Mouse (Mus musculus): ENCODE results near the gene Rin3. TPM values are rescaled to one million over a fixed set of nuclear protein-coding genes. Genes with fewer than 3 reads are reported as not detected.

Gene Rin3
- polyA plus RNA-seq, 1 experiment = 1.4 TPM

- Histone ChIP-seq H3K27ac (ENCODE audit: insufficient read depth, low read length) (no peak overlapping the region), H3K4me3 (ENCODE audit: insufficient read depth, low read length) (no peak overlapping the region), H3K4me1 (ENCODE audit: control insufficient read depth, insufficient read depth, low read length) (peaks cover 7% of the 10 kb centered on the region; the same call in 1 of the 2 replicates)
- TF ChIP-seq POLR2A (IDR thresholded peaks at IDR 0.05; ENCODE audit: extremely low read depth, insufficient read depth, low read length) (no peak), CTCF (IDR thresholded peaks at IDR 0.05; ENCODE audit: extremely low read depth, insufficient read depth, low read length) (no peak)
Observed at GRCm38 (mm10) chr12:102252525-102252924, 30.3 kb upstream of the Rin3 start.

GRCm38 (mm10) chr12:102255012-102255411 lies 27.8 kb upstream of the Rin3 start:
- Histone ChIP-seq H3K4me1 (ENCODE audit: control insufficient read depth, insufficient read depth, low read length) (peaks cover 5% of the 10 kb centered on the region; the same call in 1 of the 2 replicates), H3K27ac (ENCODE audit: insufficient read depth, low read length) (no peak overlapping the region), H3K4me3 (ENCODE audit: insufficient read depth, low read length) (no peak overlapping the region)
- TF ChIP-seq CTCF (IDR thresholded peaks at IDR 0.05; ENCODE audit: extremely low read depth, insufficient read depth, low read length) (no peak), POLR2A (IDR thresholded peaks at IDR 0.05; ENCODE audit: extremely low read depth, insufficient read depth, low read length) (no peak)

GRCm38 (mm10) chr12:102258522-102259112 lies 24.2 kb upstream of the Rin3 start:
- TF ChIP-seq CTCF (IDR thresholded peaks at IDR 0.05; ENCODE audit: extremely low read depth, insufficient read depth, low read length) = no peak
- TF ChIP-seq POLR2A (IDR thresholded peaks at IDR 0.05; ENCODE audit: extremely low read depth, insufficient read depth, low read length) = no peak
- Histone ChIP-seq H3K4me3 (ENCODE audit: insufficient read depth, low read length) (no peak overlapping the region), H3K4me1 (ENCODE audit: control insufficient read depth, insufficient read depth, low read length) (no peaks in the 10 kb centered on the region), H3K27ac (ENCODE audit: insufficient read depth, low read length) (no peak overlapping the region)

GRCm38 (mm10) chr12:102261933-102262396 lies 20.9 kb upstream of the Rin3 start:
- Histone ChIP-seq H3K4me1 (ENCODE audit: control insufficient read depth, insufficient read depth, low read length) (no peaks in the 10 kb centered on the region), H3K4me3 (ENCODE audit: insufficient read depth, low read length) (no peak overlapping the region)

GRCm38 (mm10) chr12:102262809-102263208 lies 20.0 kb upstream of the Rin3 start:
- no peaks in the 10 kb centered on the region for H3K4me1 ChIP-seq (ENCODE audit: control insufficient read depth, insufficient read depth, low read length)

More at GRCm38 (mm10) chr12:102261933-102262396, 20.9 kb upstream of the Rin3 start:
- no peak overlapping the region for H3K27ac ChIP-seq (ENCODE audit: insufficient read depth, low read length)
- TF ChIP-seq CTCF (IDR thresholded peaks at IDR 0.05; ENCODE audit: extremely low read depth, insufficient read depth, low read length) = no peak
- no peak for TF ChIP-seq POLR2A (IDR thresholded peaks at IDR 0.05; ENCODE audit: extremely low read depth, insufficient read depth, low read length)

GRCm38 (mm10) chr12:102263249-102263648 lies 19.6 kb upstream of the Rin3 start:
- Histone ChIP-seq H3K27ac (ENCODE audit: insufficient read depth, low read length) (no peak overlapping the region), H3K4me1 (ENCODE audit: control insufficient read depth, insufficient read depth, low read length) (no peaks in the 10 kb centered on the region), H3K4me3 (ENCODE audit: insufficient read depth, low read length) (no peak overlapping the region)
- TF ChIP-seq POLR2A (IDR thresholded peaks at IDR 0.05; ENCODE audit: extremely low read depth, insufficient read depth, low read length) = no peak
- TF ChIP-seq CTCF (IDR thresholded peaks at IDR 0.05; ENCODE audit: extremely low read depth, insufficient read depth, low read length) = no peak

More at GRCm38 (mm10) chr12:102262809-102263208, 20.0 kb upstream of the Rin3 start:
- TF ChIP-seq CTCF (IDR thresholded peaks at IDR 0.05; ENCODE audit: extremely low read depth, insufficient read depth, low read length) (no peak), POLR2A (IDR thresholded peaks at IDR 0.05; ENCODE audit: extremely low read depth, insufficient read depth, low read length) (no peak)
- no peak overlapping the region for H3K27ac ChIP-seq (ENCODE audit: insufficient read depth, low read length)
- no peak overlapping the region for H3K4me3 ChIP-seq (ENCODE audit: insufficient read depth, low read length)

GRCm38 (mm10) chr12:102266433-102266832 lies 16.4 kb upstream of the Rin3 start:
- no peak overlapping the region for H3K4me3 ChIP-seq (ENCODE audit: insufficient read depth, low read length)
- TF ChIP-seq CTCF (IDR thresholded peaks at IDR 0.05; ENCODE audit: extremely low read depth, insufficient read depth, low read length) (no peak), POLR2A (IDR thresholded peaks at IDR 0.05; ENCODE audit: extremely low read depth, insufficient read depth, low read length) (no peak)
- H3K27ac ChIP-seq (ENCODE audit: insufficient read depth, low read length) = no peak overlapping the region
- H3K4me1 ChIP-seq (ENCODE audit: control insufficient read depth, insufficient read depth, low read length) = no peaks in the 10 kb centered on the region

GRCm38 (mm10) chr12:102269144-102269543 lies 13.7 kb upstream of the Rin3 start:
- H3K4me1 ChIP-seq (ENCODE audit: control insufficient read depth, insufficient read depth, low read length) = no peaks in the 10 kb centered on the region
- H3K4me3 ChIP-seq (ENCODE audit: insufficient read depth, low read length) = no peak overlapping the region
- TF ChIP-seq CTCF (IDR thresholded peaks at IDR 0.05; ENCODE audit: extremely low read depth, insufficient read depth, low read length) (no peak), POLR2A (IDR thresholded peaks at IDR 0.05; ENCODE audit: extremely low read depth, insufficient read depth, low read length) (no peak)
- H3K27ac ChIP-seq (ENCODE audit: insufficient read depth, low read length) = no peak overlapping the region

GRCm38 (mm10) chr12:102270776-102271405 lies 12.0 kb upstream of the Rin3 start:
- TF ChIP-seq POLR2A (IDR thresholded peaks at IDR 0.05; ENCODE audit: extremely low read depth, insufficient read depth, low read length) (no peak), CTCF (IDR thresholded peaks at IDR 0.05; ENCODE audit: extremely low read depth, insufficient read depth, low read length) (no peak)
- Histone ChIP-seq H3K27ac (ENCODE audit: insufficient read depth, low read length) (no peak overlapping the region), H3K4me3 (ENCODE audit: insufficient read depth, low read length) (no peak overlapping the region), H3K4me1 (ENCODE audit: control insufficient read depth, insufficient read depth, low read length) (no peaks in the 10 kb centered on the region)

- Histone ChIP-seq H3K27ac (ENCODE audit: insufficient read depth, low read length) (no peak overlapping the region), H3K4me1 (ENCODE audit: control insufficient read depth, insufficient read depth, low read length) (no peaks in the 10 kb centered on the region), H3K4me3 (ENCODE audit: insufficient read depth, low read length) (no peak overlapping the region)
- TF ChIP-seq CTCF (IDR thresholded peaks at IDR 0.05; ENCODE audit: extremely low read depth, insufficient read depth, low read length) (no peak), POLR2A (IDR thresholded peaks at IDR 0.05; ENCODE audit: extremely low read depth, insufficient read depth, low read length) (no peak)
Observed at GRCm38 (mm10) chr12:102271447-102271846, 11.4 kb upstream of the Rin3 start.

Measured in cortical plate, adult 2 months (tissue).